Mouse (Mus musculus) CH12.LX (cell line): Measurements from ENCODE around the gene Klhl5.

Source experiments
- CTCF ChIP-seq, 2 experiments: IDR thresholded peaks in 1 of 2; conservative IDR thresholded peaks in 1 of 2; 2 replicates each; pipeline ENCODE4 v1.5.1; 2011 to 2012; ENCODE audit warnings: low read depth in 2 of 2, low read length in 2 of 2, improper control_type of control experiment in 1 of 2, inconsistent platforms in 1 of 2, mild to moderate bottlenecking in 1 of 2, moderate library complexity in 1 of 2
- POLR2A ChIP-seq: IDR thresholded peaks from 2 replicates; pipeline ENCODE4 v1.6.1; 2011; ENCODE audit warnings: low read depth, mild to moderate bottlenecking, improper control_type of control experiment, low read length
- ZC3H11A ChIP-seq: IDR thresholded peaks from 2 replicates; pipeline ENCODE4 v1.6.1; 2012; ENCODE audit warnings: low read depth, mild to moderate bottlenecking, inconsistent platforms, low read length, improper control_type of control experiment
- ZKSCAN1 ChIP-seq: IDR thresholded peaks from 2 replicates; pipeline ENCODE4 v1.6.1; 2012; ENCODE audit warnings: low read depth, inconsistent platforms, low read length, improper control_type of control experiment, borderline replicate concordance

DNA sequence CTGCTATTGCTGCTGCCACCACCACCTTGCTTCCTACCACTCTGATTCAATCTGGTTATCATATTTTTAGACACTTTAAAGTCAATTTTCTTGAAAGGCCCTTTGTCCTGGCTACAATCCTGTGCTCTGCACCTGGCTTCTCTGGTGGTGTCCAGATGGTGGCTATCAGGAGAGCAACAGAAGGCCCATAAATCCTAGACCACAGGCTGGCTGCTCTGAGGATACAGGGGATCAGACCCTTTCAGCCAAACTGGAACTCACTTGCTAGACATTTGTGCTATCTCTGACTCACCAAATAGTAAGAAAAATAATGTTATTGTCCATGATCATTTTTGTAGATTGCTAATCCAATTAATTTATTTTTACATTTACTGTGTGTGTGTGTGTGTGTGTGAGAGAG lies 13.6 kb upstream of the Klhl5 start:
- no peak for TF ChIP-seq POLR2A
- no peak for TF ChIP-seq CTCF (conservative IDR thresholded peaks at IDR 0.05 in 1 of 2, IDR thresholded peaks at IDR 0.05 in 1 of 2; ENCODE audit: low read depth in 2 of 2, low read length in 2 of 2)
- TF ChIP-seq ZKSCAN1, result no peak
- TF ChIP-seq ZC3H11A, result no peak
